Mouse (Mus musculus): Measurements from ENCODE around the gene Ap4b1. TPM values are rescaled to one million over a fixed set of nuclear protein-coding genes. Genes with fewer than 3 reads are reported as not detected.
A peak's percentile ranks its signal among the peaks of the same experiment; 100 is the strongest.

Ap4b1 gene
- polyA plus RNA-seq, 1 experiment, result 24.4 TPM

DNA sequence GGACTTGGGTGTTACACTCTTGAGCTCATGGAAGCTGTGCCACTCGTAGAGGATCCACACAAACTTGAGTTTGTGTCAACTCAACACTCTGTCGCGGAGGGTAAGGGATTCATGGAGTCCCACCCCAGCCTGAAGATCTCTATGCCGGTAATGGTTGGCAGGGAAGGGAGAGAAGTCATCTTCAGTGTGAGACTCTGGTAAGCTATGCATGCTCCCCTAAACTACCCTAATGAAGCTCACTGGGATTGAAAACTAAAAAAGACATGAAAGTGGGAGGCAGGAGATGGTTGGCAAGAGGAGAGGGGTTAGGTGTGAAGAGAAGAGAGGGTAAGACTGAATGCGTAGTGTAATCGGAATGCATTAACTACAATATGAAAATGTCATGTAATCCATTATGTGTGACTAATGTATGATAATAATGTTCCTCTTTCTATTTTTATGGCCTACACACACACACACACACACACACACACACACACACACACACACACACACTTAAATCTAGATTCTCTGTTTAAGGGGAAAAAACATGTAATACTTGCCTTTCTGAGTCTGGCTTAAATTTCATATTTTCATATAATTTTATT is 48.8 kb downstream of the Ap4b1 start:
- Histone ChIP-seq H3K4me1 (replicated peaks; ENCODE audit: control insufficient read depth, insufficient read depth, low read length) (peaks cover 10% of the 10 kb centered on the region), H3K27ac (ENCODE audit: control insufficient read depth, insufficient read depth, low read length) (peak overlapping the region; percentile 27), H3K27me3 (ENCODE audit: control insufficient read depth, insufficient read depth, low read length) (no peaks in the 10 kb centered on the region), H3K36me3 (ENCODE audit: control insufficient read depth, insufficient read depth, low read length) (no peaks in the 10 kb centered on the region), H3K4me3 (ENCODE audit: control insufficient read depth, insufficient read depth, low read length) (no peak overlapping the region)
- no peak for TF ChIP-seq CTCF (IDR thresholded peaks at IDR 0.05; ENCODE audit: borderline replicate concordance, control insufficient read depth, extremely low read depth, insufficient read depth, low read length, poor library complexity)
- no peak for TF ChIP-seq POLR2A (IDR thresholded peaks at IDR 0.05; ENCODE audit: control insufficient read depth, extremely low read depth, insufficient read depth, low read length, poor library complexity)
- 90% methylated on average over 6 of the region's 6 CpGs for WGBS
- DNase-seq, result no peak

DNA sequence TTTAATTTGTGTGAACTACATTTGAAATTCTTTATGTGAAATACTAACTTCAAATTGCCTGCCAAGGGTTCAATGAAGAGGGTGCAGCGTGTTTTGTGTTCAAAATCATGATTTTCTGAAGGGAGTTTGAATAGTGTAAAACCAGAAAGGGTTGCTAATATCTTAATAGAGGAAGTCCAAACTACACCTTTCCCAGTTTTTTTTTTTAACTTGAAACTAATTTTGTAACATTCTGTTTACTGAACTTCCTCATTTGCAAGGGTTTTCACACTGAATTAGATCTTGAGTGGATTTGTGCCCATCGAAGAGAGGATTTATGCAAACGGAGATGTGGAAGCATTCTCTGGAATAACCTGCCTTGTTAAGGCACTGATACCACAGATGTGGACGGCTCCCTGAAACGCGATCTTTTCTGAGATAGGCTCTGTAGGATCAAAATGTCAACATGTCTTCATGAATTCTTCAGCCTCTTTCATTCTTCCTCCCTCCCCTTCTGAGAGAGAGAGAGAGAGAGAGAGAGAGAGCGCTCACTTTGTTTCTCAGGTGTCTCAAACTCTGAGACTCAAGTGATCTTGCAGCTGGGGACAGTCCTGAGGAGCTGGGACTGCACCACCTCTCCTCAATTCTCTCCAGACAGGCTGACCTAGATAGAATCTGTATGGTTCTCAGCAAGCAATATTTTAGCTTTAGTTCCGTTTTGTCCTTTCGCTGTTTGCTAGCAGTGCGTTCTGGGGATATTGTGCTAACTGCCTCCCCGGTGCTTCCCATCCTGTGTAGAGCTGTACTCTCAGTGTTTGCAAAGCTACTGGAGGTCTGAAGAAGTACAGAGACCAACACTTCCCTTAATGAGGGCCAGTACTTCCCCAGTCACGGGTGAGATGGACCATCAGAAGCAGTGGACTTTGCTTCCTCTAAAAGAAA is 49.8 kb downstream of the Ap4b1 start, which contains the start of gene Ptpn22:
Ptpn22 (plus strand) TSS at position 915 of the 921 bp plus-strand sequence.
- Histone ChIP-seq H3K4me1 (replicated peaks; ENCODE audit: control insufficient read depth, insufficient read depth, low read length) (peaks cover 13% of the 10 kb centered on the region), H3K36me3 (ENCODE audit: control insufficient read depth, insufficient read depth, low read length) (no peaks in the 10 kb centered on the region; the same call in 1 of the 2 replicates), H3K4me3 (ENCODE audit: control insufficient read depth, insufficient read depth, low read length) (peak within 1 kb of the TSS; percentile 58), H3K27ac (ENCODE audit: control insufficient read depth, insufficient read depth, low read length) (peak within 1 kb of the TSS; percentile 97), H3K27me3 (ENCODE audit: control insufficient read depth, insufficient read depth, low read length) (no peaks in the 10 kb centered on the region)
- WGBS, result 6% methylated on average over 12 of the region's 12 CpGs
- peak; percentile 53 for DNase-seq
- TF ChIP-seq POLR2A (IDR thresholded peaks at IDR 0.05; ENCODE audit: control insufficient read depth, extremely low read depth, insufficient read depth, low read length, poor library complexity) (no peak), CTCF (IDR thresholded peaks at IDR 0.05; ENCODE audit: borderline replicate concordance, control insufficient read depth, extremely low read depth, insufficient read depth, low read length, poor library complexity) (no peak)

DNA sequence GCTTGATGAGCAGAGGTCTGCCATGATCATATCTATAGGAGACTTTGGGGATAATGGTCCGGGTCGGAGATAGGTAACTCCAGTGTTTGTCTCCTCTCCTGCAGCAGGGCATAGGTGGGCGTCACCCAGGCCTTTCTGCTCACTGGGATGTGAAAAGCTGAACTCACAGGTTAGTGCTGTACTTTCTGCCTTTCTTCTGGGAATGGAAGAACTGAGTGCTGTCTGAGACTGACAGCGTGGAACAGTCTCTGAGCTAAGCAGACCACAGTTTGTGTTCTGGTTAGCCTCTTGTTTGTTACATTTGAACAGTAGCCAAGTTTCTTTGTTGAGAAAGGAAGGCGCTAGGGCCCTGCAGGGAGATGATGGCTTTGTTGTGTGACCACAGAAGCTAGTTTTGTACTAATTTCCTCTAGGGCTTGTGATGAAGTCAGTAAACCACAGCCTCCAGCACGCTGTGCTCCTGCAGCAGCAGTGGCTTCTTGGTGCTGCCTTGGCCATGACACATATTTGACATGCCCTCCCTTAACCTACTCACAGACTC is 50.6 kb downstream of the Ap4b1 start:
- WGBS, result 1% methylated on average over 6 of the region's 6 CpGs
- peak overlapping the region; percentile 97 for H3K27ac ChIP-seq (ENCODE audit: control insufficient read depth, insufficient read depth, low read length)
- H3K36me3 ChIP-seq (ENCODE audit: control insufficient read depth, insufficient read depth, low read length), result no peaks in the 10 kb centered on the region; the same call in 1 of the 2 replicates
- H3K27me3 ChIP-seq (ENCODE audit: control insufficient read depth, insufficient read depth, low read length), result no peaks in the 10 kb centered on the region
- peaks cover 15% of the 10 kb centered on the region for H3K4me1 ChIP-seq (replicated peaks; ENCODE audit: control insufficient read depth, insufficient read depth, low read length)
- DNase-seq, result peak; percentile 79
- no peak for TF ChIP-seq CTCF (IDR thresholded peaks at IDR 0.05; ENCODE audit: borderline replicate concordance, control insufficient read depth, extremely low read depth, insufficient read depth, low read length, poor library complexity)
- TF ChIP-seq POLR2A (IDR thresholded peaks at IDR 0.05; ENCODE audit: control insufficient read depth, extremely low read depth, insufficient read depth, low read length, poor library complexity), result peak; percentile 60; the same call in 1 of the 2 replicates
- H3K4me3 ChIP-seq (ENCODE audit: control insufficient read depth, insufficient read depth, low read length), result peak overlapping the region; percentile 58

DNA sequence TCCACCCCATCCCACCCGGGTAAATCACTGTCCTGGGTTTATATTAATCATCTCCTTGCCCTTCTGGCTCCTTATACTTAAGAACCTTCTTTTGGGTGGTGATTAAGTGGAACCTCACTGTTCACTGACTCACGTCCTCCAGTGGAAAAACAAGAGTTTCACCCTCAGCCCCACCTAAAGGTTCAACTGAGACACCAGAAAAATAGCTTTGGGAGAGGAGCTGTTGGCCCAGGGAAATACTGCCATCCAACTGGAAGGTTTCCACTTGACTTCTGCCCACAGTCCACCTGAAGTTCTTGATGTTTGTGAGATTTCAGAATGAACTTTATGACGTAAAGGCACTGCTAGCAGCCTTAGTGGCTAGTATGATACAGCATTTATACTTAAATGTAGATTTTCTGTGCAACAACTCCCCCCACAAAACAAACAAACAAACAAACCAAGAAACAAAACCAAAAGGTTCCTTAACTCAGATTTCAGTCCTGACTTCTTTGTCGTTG is 53.5 kb downstream of the Ap4b1 start:
- Histone ChIP-seq H3K4me1 (replicated peaks; ENCODE audit: control insufficient read depth, insufficient read depth, low read length) (peaks cover 18% of the 10 kb centered on the region), H3K27ac (ENCODE audit: control insufficient read depth, insufficient read depth, low read length) (no peak overlapping the region), H3K4me3 (ENCODE audit: control insufficient read depth, insufficient read depth, low read length) (no peak overlapping the region), H3K36me3 (ENCODE audit: control insufficient read depth, insufficient read depth, low read length) (peaks cover 3% of the 10 kb centered on the region; the same call in 1 of the 2 replicates), H3K27me3 (ENCODE audit: control insufficient read depth, insufficient read depth, low read length) (no peaks in the 10 kb centered on the region)
- 64% methylated on average over 4 of the region's 4 CpGs for WGBS
- TF ChIP-seq CTCF (IDR thresholded peaks at IDR 0.05; ENCODE audit: borderline replicate concordance, control insufficient read depth, extremely low read depth, insufficient read depth, low read length, poor library complexity), result no peak
- TF ChIP-seq POLR2A (IDR thresholded peaks at IDR 0.05; ENCODE audit: control insufficient read depth, extremely low read depth, insufficient read depth, low read length, poor library complexity), result no peak
- DNase-seq, result no peak

DNA sequence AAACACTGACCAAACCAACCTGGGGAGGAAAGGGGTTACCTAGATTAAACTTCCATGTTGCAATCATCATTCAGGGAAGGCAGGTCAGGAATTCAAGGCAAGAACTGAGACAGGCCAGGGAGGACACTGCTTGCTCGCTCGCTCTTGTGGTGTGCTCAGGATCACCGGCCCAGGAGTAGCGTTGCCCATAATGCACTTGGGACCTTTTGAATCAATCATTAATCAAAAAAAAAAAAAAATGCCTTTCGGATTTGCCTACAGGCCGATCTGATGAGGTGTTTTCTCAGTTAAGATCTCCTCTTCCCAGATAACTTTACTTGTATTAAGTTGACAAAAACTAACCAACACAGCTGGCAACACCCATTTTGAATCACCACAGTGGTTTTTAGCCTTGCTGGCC is 54.9 kb downstream of the Ap4b1 start:
- Histone ChIP-seq H3K36me3 (ENCODE audit: control insufficient read depth, insufficient read depth, low read length) (peaks cover 3% of the 10 kb centered on the region; the same call in 1 of the 2 replicates), H3K4me1 (replicated peaks; ENCODE audit: control insufficient read depth, insufficient read depth, low read length) (peaks cover 14% of the 10 kb centered on the region), H3K27me3 (ENCODE audit: control insufficient read depth, insufficient read depth, low read length) (no peaks in the 10 kb centered on the region), H3K27ac (ENCODE audit: control insufficient read depth, insufficient read depth, low read length) (no peak overlapping the region), H3K4me3 (ENCODE audit: control insufficient read depth, insufficient read depth, low read length) (no peak overlapping the region)
- DNase-seq, result no peak
- 92% methylated on average over 6 of the region's 6 CpGs for WGBS
- TF ChIP-seq CTCF (IDR thresholded peaks at IDR 0.05; ENCODE audit: borderline replicate concordance, control insufficient read depth, extremely low read depth, insufficient read depth, low read length, poor library complexity) (no peak), POLR2A (IDR thresholded peaks at IDR 0.05; ENCODE audit: control insufficient read depth, extremely low read depth, insufficient read depth, low read length, poor library complexity) (no peak)

DNA sequence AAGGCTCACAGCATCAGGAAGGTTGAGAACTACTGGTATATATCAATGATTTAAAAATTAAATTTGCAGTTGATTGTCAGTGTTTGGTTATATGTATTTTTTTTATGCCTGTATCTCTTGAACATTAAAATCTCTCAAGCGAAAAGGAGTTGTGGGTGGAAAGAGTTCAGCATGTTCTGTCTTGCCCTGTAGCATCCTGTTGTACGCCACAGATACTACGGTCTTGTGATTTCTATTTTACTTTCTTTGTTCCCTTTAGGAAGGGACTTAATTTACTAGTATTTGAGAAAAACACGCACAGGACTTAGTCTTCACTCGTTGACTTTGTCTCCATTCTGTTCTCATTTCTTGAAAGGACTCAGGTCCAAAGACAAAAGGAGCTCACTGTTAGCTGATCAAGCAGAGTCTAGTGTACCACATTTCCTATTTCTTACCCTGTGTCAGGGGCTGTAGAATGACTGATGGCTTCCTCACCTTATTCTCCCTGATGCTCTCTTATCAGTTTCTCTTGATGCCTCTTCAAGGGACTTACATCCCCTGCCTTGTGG is 58.2 kb downstream of the Ap4b1 start:
- Histone ChIP-seq H3K4me1 (replicated peaks; ENCODE audit: control insufficient read depth, insufficient read depth, low read length) (peaks cover 12% of the 10 kb centered on the region), H3K36me3 (ENCODE audit: control insufficient read depth, insufficient read depth, low read length) (peaks cover 3% of the 10 kb centered on the region; the same call in 1 of the 2 replicates), H3K4me3 (ENCODE audit: control insufficient read depth, insufficient read depth, low read length) (no peak overlapping the region), H3K27ac (ENCODE audit: control insufficient read depth, insufficient read depth, low read length) (peak overlapping the region; percentile 13; the same call in 1 of the 2 replicates), H3K27me3 (ENCODE audit: control insufficient read depth, insufficient read depth, low read length) (no peaks in the 10 kb centered on the region)
- WGBS, result 55% methylated on average over 5 of the region's 5 CpGs
- TF ChIP-seq POLR2A (IDR thresholded peaks at IDR 0.05; ENCODE audit: control insufficient read depth, extremely low read depth, insufficient read depth, low read length, poor library complexity), result no peak
- TF ChIP-seq CTCF (IDR thresholded peaks at IDR 0.05; ENCODE audit: borderline replicate concordance, control insufficient read depth, extremely low read depth, insufficient read depth, low read length, poor library complexity), result no peak
- no peak for DNase-seq

Measured in thymus, adult 2 months (tissue).